Mouse (Mus musculus) gastrocnemius, adult 2 months (tissue): Measurements from ENCODE around the gene Fam50b. TPM values are rescaled to one million over a fixed set of nuclear protein-coding genes. Genes with fewer than 3 reads are reported as not detected.

Experiments used
- DNase-seq: peaks from one replicate; pipeline ENCODE4 v3.0.0; 2022
- H3K27ac ChIP-seq: fragments of 200-600 bp; 2 replicates; pipeline ENCODE4 v1.8.1; 2022; ENCODE audit warnings: mild to moderate bottlenecking
- H3K4me3 ChIP-seq: fragments of 200-600 bp; 2 replicates; pipeline ENCODE4 v1.8.1; 2022; ENCODE audit warnings: mild to moderate bottlenecking, moderate library complexity
- CTCF ChIP-seq: fragments of 200-600 bp; IDR thresholded peaks from 2 replicates; pipeline ENCODE4 v1.8.1; 2022; ENCODE audit warnings: antibody characterized with exemption, mild to moderate bottlenecking, moderate library complexity
- intact Hi-C: fragments of 180-260 bp; cut with DNase I; formaldehyde crosslinking; loops from one replicate; pipeline ENCODE4 v1.15.1; 2025
- total RNA-seq, 2 experiments: library from RNA; stranded (reverse); gene quantifications; 2 replicates each; pipeline ENCODE4 v1.2.3; 2021

Fam50b gene
- total RNA-seq, 2 experiments from 2014 or later = not detected

- no peak overlapping the region for H3K4me3 ChIP-seq
- no peak for DNase-seq
- no peak for TF ChIP-seq CTCF
- intact Hi-C loops = no loop called here
- no peak overlapping the region for H3K27ac ChIP-seq
Observed at GRCm38 (mm10) chr13:34786634-34787033, 52.0 kb downstream of the Fam50b start.

- no peak overlapping the region for H3K4me3 ChIP-seq
- DNase-seq = no peak
- TF ChIP-seq CTCF = no peak
- H3K27ac ChIP-seq = peak overlapping the region; percentile 31; the same call in 1 of the 2 replicates
- intact Hi-C loops = no loop called here
Observed at GRCm38 (mm10) chr13:34787546-34787945, 52.9 kb downstream of the Fam50b start.

GRCm38 (mm10) chr13:34789176-34789818 lies 54.6 kb downstream of the Fam50b start:
- intact Hi-C loops = no loop called here
- no peak overlapping the region for H3K4me3 ChIP-seq
- peak; percentile 35 for DNase-seq
- TF ChIP-seq CTCF = no peak
- H3K27ac ChIP-seq = no peak overlapping the region

- no peak for DNase-seq
- Histone ChIP-seq H3K27ac (peak overlapping the region; percentile 85; the same call in 1 of the 2 replicates), H3K4me3 (no peak overlapping the region)
- intact Hi-C loops = loop anchor here (1.0 to 5.0 kb wide), 3 partner anchors 66 to 606 kb away; no protein-coding TSS in a partner anchor
- TF ChIP-seq CTCF = no peak
Observed at GRCm38 (mm10) chr13:34793066-34793465, 58.4 kb downstream of the Fam50b start.

GRCm38 (mm10) chr13:34793816-34794215 lies 59.2 kb downstream of the Fam50b start:
- Histone ChIP-seq H3K27ac (peak overlapping the region; percentile 85), H3K4me3 (no peak overlapping the region)
- TF ChIP-seq CTCF = peak; percentile 84
- peak; percentile 83 for DNase-seq
- intact Hi-C loops = loop anchor here (1.0 to 5.0 kb wide), 3 partner anchors 67 to 607 kb away; no protein-coding TSS in a partner anchor

- intact Hi-C loops = loop anchor here (5.0 kb wide), 2 partner anchors 67 to 607 kb away; no protein-coding TSS in a partner anchor
- H3K4me3 ChIP-seq = peak overlapping the region; percentile 33
- peak; percentile 76 for DNase-seq
- no peak for TF ChIP-seq CTCF
- H3K27ac ChIP-seq = peak overlapping the region; percentile 85
Observed at GRCm38 (mm10) chr13:34794426-34794825, 59.8 kb downstream of the Fam50b start.

Other genes starting within 250 kb of the Fam50b start
- 1 to 10 TPM; 3.6 to 8.6 TPM for gene Pxdc1, start 81.4 kb upstream of the Fam50b start, total RNA-seq
- gene Prpf4b, start 140.5 kb downstream of the Fam50b start, total RNA-seq = 10 to 100 TPM; 29.2 to 31.1 TPM
- gene Fam217a, start 189.5 kb downstream of the Fam50b start, total RNA-seq = under 1 TPM in 1 of 2 experiments, not detected in 1; 0.13 TPM
- gene 4933417A18Rik, start 189.6 kb downstream of the Fam50b start, total RNA-seq = not detected
- under 1 TPM; 0.64 to 0.73 TPM for gene Eci3, start 229.0 kb downstream of the Fam50b start, total RNA-seq